Mouse (Mus musculus) bone marrow macrophage, adult 2 months (primary cell): ENCODE data around the gene Cbarp. TPM values are rescaled to one million over a fixed set of nuclear protein-coding genes. Genes with fewer than 3 reads are reported as not detected.

Source experiments
- H3K27ac ChIP-seq: 2 replicates; pipeline ENCODE4 v1.5.1; 2012; ENCODE audit warnings: low read depth, low read length; ENCODE audit not compliant: insufficient read depth
- H3K4me1 ChIP-seq: 2 replicates; pipeline ENCODE4 v1.6.1; 2012; ENCODE audit warnings: low read length; ENCODE audit not compliant: control insufficient read depth, insufficient read depth
- H3K4me3 ChIP-seq: 2 replicates; pipeline ENCODE4 v1.5.1; 2012; ENCODE audit warnings: mild to moderate bottlenecking, low read length, moderate library complexity; ENCODE audit not compliant: insufficient read depth
- CTCF ChIP-seq: IDR thresholded peaks from 2 replicates; pipeline ENCODE4 v1.5.1; 2012; ENCODE audit warnings: low read depth, mild to moderate bottlenecking, low read length, moderate library complexity
- POLR2A ChIP-seq: IDR thresholded peaks from 2 replicates; pipeline ENCODE4 v1.6.1; 2012; ENCODE audit warnings: mild to moderate bottlenecking, low read depth, low read length, borderline replicate concordance
- polyA plus RNA-seq: library from polyadenylated mRNA; stranded (reverse); fragments of >200 nt; gene quantifications from 2 replicates; pipeline ENCODE4 v1.2.4, GENCODE M21; 2012; ENCODE audit not compliant: missing spikeins, insufficient read depth, insufficient read length

The Cbarp gene
- polyA plus RNA-seq, 1 experiment = 2.9 TPM

DNA sequence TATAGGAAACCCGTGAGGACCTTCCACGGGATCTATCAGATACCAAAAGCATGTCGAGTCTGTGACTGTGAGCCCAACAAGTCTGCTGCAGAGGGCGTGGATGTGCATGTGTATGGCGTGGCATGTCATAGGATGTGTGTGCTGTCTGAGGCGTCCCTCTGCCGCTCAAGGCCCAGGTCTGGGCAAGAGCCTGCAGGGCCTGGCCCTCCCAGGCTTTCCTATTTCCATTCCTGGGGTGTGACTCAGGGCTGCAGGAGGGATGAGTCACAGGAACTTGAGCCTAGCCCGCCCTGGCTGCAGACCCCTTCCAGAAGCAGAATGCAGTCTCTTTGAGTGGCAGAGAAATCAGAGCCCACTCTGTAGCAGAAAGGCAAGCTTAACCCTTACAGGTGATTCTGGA is 23.1 kb upstream of the Cbarp start:
- no peak overlapping the region for H3K4me3 ChIP-seq
- H3K4me1 ChIP-seq = peaks cover 55% of the 10 kb centered on the region
- TF ChIP-seq POLR2A = no peak
- TF ChIP-seq CTCF = no peak
- H3K27ac ChIP-seq = peak overlapping the region; percentile 70

- Histone ChIP-seq H3K4me3 (no peak overlapping the region), H3K4me1 (peaks cover 59% of the 10 kb centered on the region), H3K27ac (peak overlapping the region; percentile 70)
- TF ChIP-seq CTCF (no peak), POLR2A (no peak)
These were observed 22.2 kb upstream of the Cbarp start for GRCm38 (mm10) chr10:80162716-80163299.

GRCm38 (mm10) chr10:80162243-80162608 is 21.6 kb upstream of the Cbarp start:
- Histone ChIP-seq H3K4me1 (peaks cover 62% of the 10 kb centered on the region), H3K27ac (peak overlapping the region; percentile 70), H3K4me3 (no peak overlapping the region)
- TF ChIP-seq POLR2A (no peak), CTCF (no peak)

DNA sequence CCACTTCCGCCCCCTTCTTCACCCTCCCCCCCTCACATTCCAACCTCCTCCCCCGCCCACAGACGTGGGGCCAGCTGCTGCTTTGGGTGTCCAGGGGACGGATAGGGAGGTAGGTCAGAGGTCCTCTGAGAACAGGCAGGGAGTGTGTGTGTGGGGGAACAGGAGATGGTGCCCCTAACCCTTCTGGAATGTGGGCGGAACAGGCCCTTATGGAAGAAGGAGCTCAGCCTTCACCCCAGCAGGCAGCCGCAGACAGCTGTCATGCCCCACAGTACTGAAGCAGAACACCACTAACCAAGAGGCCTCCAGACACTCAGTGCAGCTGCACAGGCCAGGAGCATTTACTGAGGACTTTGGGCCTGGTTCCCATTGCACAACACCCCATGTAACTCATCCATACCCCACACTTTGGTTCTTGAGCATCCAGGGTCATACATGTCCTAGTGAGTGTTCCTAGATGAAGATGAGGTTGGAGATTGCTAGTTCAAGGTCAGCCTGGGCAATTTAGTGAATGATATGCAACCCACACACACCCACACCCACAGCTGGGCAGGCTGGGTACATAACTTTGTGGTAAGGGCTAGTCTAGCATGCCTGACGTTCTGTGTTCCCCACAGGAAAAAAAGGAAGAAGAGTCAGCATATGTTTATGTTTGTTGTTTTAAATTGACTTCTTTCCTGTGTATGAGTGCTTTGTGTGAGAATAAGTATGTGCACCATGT is 21.0 kb upstream of the Cbarp start:
- H3K4me3 ChIP-seq = no peak overlapping the region
- peaks cover 60% of the 10 kb centered on the region for H3K4me1 ChIP-seq
- TF ChIP-seq POLR2A (no peak), CTCF (no peak)
- peak overlapping the region; percentile 70 for H3K27ac ChIP-seq

- Histone ChIP-seq H3K4me3 (peak overlapping the region; percentile 58), H3K4me1 (peaks cover 63% of the 10 kb centered on the region), H3K27ac (peak overlapping the region; percentile 74)
- TF ChIP-seq POLR2A (peak; percentile 35; the same call in 1 of the 2 replicates), CTCF (no peak)
These were observed 20.1 kb upstream of the Cbarp start for GRCm38 (mm10) chr10:80160455-80161371.

DNA sequence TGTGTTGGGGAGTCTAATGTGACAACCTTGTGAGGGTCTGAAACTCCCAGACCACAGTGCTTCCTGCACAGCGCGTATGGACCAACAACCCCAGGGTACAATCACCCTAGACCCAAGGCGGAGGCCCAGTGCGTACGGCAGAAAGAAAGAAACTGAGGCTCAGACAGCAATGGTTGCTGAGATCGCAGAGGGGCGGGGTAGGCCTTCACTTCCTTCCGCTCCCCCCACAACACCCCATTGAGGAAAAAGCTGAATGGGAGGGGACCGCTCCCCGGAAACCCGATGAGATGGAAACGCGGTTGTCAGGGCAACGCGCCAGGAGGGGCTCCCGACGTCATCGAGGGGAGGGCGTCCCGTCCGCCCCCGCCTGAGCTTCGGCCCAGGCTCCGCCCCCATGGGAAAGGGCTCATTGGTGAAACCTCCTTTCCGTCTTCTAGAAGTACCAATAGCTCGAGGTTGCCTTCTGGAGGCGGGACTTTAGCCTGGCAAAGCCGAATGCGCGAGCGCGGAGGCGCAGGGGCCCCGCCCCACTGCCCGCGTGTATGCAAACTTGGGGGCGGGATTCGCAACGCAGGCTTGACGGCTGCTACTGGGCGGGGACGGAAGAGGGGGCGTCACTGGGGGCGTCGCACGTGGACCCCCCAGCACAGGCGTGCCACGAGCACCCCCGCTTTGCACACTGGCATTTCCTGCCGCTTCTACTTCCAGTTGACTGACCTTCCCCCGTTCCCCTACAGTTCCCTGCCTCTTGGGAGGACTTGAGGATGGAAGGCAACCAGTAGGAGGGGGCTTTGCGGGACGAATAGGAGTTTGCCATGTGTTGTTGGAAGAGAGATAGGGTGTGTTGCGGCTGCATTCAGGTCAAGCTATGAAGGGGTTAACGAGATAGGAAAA is 19.2 kb upstream of the Cbarp start:
- H3K27ac ChIP-seq = peak overlapping the region; percentile 84
- peaks cover 69% of the 10 kb centered on the region for H3K4me1 ChIP-seq
- TF ChIP-seq CTCF (no peak), POLR2A (no peak)
- H3K4me3 ChIP-seq = peak overlapping the region; percentile 58

DNA sequence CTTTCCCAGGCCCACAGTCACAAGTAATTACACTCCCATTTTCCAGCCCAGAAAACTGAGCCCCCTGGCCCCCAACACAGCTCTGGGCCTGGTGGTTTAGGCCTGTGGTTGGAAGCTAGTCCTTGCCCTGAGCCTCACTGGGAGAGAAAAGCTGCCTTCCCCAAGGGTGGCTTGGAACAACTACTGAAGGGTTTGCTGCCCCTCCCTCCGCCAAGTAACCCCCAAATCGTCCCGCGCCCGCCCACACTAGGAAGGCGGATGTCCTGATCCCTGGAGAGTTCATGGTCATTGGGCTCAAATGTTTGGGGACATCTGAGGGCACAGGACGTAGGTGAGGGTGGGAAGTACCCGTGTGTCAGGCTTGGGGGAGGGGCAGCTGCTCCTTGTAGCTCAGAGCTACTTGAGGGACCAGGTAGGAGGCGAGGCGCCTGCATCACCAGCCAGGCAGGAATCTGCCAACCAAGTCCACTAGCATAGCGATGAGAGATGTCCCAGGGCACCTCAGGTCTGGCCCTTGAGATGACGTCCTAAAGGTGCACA is 18.5 kb upstream of the Cbarp start:
- Histone ChIP-seq H3K4me1 (peaks cover 68% of the 10 kb centered on the region), H3K27ac (peak overlapping the region; percentile 84), H3K4me3 (peak overlapping the region; percentile 56)
- TF ChIP-seq POLR2A (no peak), CTCF (no peak)

- Histone ChIP-seq H3K4me3 (peak overlapping the region; percentile 56), H3K27ac (peak overlapping the region; percentile 84), H3K4me1 (peaks cover 62% of the 10 kb centered on the region)
- TF ChIP-seq CTCF (no peak), POLR2A (no peak)
These were observed 17.8 kb upstream of the Cbarp start for GRCm38 (mm10) chr10:80158307-80158986.
